Mouse (Mus musculus): ENCODE data around the gene Fbxo30.

DNA sequence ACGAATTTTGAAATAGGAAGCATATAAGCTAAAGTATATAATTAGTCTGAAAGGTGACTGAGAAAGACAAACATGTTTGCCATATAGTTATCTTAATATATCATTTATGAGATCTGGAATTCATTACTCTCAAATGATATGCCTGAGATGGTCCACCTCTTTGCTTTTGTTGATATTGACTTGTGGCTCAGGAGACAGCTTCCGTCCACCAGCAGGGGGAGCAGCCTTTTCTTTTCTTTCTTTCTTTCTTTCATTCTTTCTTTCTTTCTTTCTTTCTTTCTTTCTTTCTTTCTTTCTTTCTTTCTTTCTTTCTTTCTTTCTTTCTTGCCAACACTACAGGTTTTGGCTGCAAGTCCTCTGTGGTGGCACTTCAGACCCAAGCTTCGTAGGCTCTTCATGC lies 45.4 kb downstream of the Fbxo30 start:
- TF ChIP-seq CTCF (IDR thresholded peaks at IDR 0.05; ENCODE audit: borderline replicate concordance, insufficient read depth, low read depth, low read length) (peak; percentile 31; the same call in 1 of the 2 replicates), POLR2A (IDR thresholded peaks at IDR 0.05; ENCODE audit: borderline replicate concordance, insufficient read depth, low read length) (no peak)

All from cerebellum, adult 2 months (tissue).